Mouse (Mus musculus) hindbrain, embryonic 10.5 days (tissue): ENCODE measurements at regions not wholly inside any gene's neighbourhood (a gene's known extent, or its start where the extent isn't known, plus 50 kb on each side); places are given as distances from the start of the nearest gene placed in this dataset.

ENCODE experiments used
- DNase-seq: peaks from one replicate; pipeline ENCODE4 v3.0.0-alpha.2; 2017; ENCODE audit warnings: low spot score
- H3K27ac ChIP-seq: fragments of 300-500 bp; sonication (generic); 2 replicates; pipeline ENCODE4 v1.5.1; 2016; ENCODE audit warnings: mild to moderate bottlenecking, moderate library complexity
- H3K27me3 ChIP-seq: fragments of 300-500 bp; sonication (generic); 2 replicates; pipeline ENCODE4 v1.6.1; 2016; ENCODE audit warnings: mild to moderate bottlenecking; ENCODE audit not compliant: poor library complexity, insufficient read depth, severe bottlenecking
- H3K36me3 ChIP-seq: fragments of 300-500 bp; sonication (generic); 2 replicates; pipeline ENCODE4 v1.6.1; 2016; ENCODE audit warnings: mild to moderate bottlenecking, moderate library complexity
- H3K4me1 ChIP-seq: fragments of 300-500 bp; sonication (generic); replicated peaks from 2 replicates; pipeline ENCODE4 v1.6.1; 2016; ENCODE audit warnings: mild to moderate bottlenecking
- H3K4me3 ChIP-seq: fragments of 300-500 bp; sonication (generic); 2 replicates; pipeline ENCODE4 v1.5.1; 2016; ENCODE audit warnings: mild to moderate bottlenecking, moderate library complexity
- H3K9me3 ChIP-seq: fragments of 300-500 bp; sonication (generic); 2 replicates; pipeline ENCODE4 v1.6.1; 2016; ENCODE audit warnings: mild to moderate bottlenecking, moderate library complexity
- WGBS: fragments of 180-500 bp; shearing (Covaris S2); methylation state at CpG from one replicate; pipeline ENCODE4 v1.1.7; 2016; 5-methylcytosine and 5-hydroxymethylcytosine counted together

DNA sequence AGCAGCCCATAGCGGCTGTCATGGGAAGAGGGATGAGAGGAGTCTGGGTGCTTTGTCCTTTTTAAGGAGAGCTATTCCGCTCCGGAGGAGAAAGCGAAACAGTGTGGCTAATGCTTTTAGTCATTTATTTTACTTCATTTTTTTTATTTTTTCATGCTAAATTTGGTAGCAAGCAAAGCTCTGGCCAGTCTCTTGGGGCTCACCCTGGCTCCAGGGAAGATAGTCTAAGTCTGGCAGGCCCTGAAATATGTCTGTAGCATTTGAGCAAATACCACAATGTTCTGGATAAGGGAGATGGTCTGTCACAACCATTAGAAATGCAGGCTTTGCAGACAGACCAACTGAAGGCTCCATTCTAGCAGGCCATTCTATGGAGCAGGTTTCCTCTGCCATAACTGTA is 102.9 kb upstream of the Adpgk start:
- no peak for DNase-seq
- no peak overlapping the region for H3K27ac ChIP-seq
- no peaks in the 10 kb centered on the region for H3K9me3 ChIP-seq

DNA sequence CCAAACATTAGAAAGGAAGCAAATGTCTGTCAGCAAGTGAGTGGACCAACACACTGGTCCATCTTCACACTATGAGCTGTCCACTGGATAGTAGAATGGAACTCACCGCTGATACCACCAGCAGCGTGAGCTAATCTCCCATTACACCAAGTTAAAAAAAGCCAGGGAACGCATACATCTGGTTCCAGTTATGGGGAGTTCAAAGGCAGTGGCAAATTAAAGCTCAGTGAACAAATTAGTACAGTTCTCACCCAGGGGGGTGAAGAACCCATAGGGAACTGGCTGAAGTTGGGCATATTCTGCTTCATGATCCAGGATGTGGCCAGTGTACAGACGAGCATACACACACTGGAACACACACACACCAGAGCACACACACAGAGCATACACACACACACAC is 105.0 kb upstream of the Adpgk start:
- 63% methylated on average over 4 of the region's 4 CpGs for WGBS
- no peak overlapping the region for H3K4me3 ChIP-seq
- H3K36me3 ChIP-seq: no peaks in the 10 kb centered on the region
- H3K9me3 ChIP-seq: no peaks in the 10 kb centered on the region
- H3K27me3 ChIP-seq: no peaks in the 10 kb centered on the region
- H3K4me1 ChIP-seq: peaks cover 10% of the 10 kb centered on the region
- H3K27ac ChIP-seq: no peak overlapping the region
- DNase-seq: no peak

More for the DNA sequence above, 102.9 kb upstream of the Adpgk start:
- Histone ChIP-seq H3K36me3 (no peaks in the 10 kb centered on the region), H3K4me3 (no peak overlapping the region), H3K27me3 (no peaks in the 10 kb centered on the region), H3K4me1 (peaks cover 10% of the 10 kb centered on the region)
- WGBS: 78% methylated on average over 4 of the region's 4 CpGs

- no peak overlapping the region for H3K27ac ChIP-seq
- no peak for DNase-seq
- no peaks in the 10 kb centered on the region for H3K9me3 ChIP-seq
- WGBS: 78% methylated on average over 3 of the region's 3 CpGs
- H3K36me3 ChIP-seq: no peaks in the 10 kb centered on the region
- no peaks in the 10 kb centered on the region for H3K27me3 ChIP-seq
- H3K4me3 ChIP-seq: no peak overlapping the region
- H3K4me1 ChIP-seq: peaks cover 6% of the 10 kb centered on the region
These were observed 107.3 kb upstream of the Adpgk start for GRCm38 (mm10) chr9:59184089-59184488.

DNA sequence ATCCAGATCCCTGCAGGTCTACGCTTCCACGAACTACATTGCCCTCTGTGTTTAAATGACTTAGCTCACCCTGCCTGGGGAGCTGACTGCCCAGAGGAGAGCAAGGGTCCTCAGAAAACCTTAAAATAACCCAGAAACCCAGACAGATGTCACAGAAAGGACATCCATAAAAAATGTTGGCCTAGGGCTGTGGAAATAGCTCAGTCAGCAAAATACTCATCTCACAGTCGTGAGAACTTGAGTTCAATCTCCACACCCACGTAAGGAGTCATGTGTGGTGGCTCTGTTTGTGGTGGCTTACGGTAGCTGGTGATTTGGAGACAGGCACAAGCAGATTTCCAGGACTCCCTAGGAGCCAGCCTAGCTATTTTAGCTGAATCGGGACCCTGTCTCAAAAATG is 108.5 kb upstream of the Adpgk start:
- WGBS: 80% methylated on average over 6 of the region's 6 CpGs
- H3K4me1 ChIP-seq: no peaks in the 10 kb centered on the region; the same call in 1 of the 2 replicates
- no peak overlapping the region for H3K27ac ChIP-seq
- H3K4me3 ChIP-seq: no peak overlapping the region
- H3K36me3 ChIP-seq: no peaks in the 10 kb centered on the region
- DNase-seq: no peak
- H3K9me3 ChIP-seq: no peaks in the 10 kb centered on the region
- no peaks in the 10 kb centered on the region for H3K27me3 ChIP-seq

- Histone ChIP-seq H3K27me3 (no peaks in the 10 kb centered on the region), H3K27ac (no peak overlapping the region), H3K36me3 (no peaks in the 10 kb centered on the region), H3K4me3 (no peak overlapping the region), H3K4me1 (no peaks in the 10 kb centered on the region), H3K9me3 (no peaks in the 10 kb centered on the region)
- DNase-seq: no peak
- 79% methylated on average over 8 of the region's 8 CpGs for WGBS
These were observed 108.9 kb upstream of the Adpgk start for GRCm38 (mm10) chr9:59182490-59182889.

DNA sequence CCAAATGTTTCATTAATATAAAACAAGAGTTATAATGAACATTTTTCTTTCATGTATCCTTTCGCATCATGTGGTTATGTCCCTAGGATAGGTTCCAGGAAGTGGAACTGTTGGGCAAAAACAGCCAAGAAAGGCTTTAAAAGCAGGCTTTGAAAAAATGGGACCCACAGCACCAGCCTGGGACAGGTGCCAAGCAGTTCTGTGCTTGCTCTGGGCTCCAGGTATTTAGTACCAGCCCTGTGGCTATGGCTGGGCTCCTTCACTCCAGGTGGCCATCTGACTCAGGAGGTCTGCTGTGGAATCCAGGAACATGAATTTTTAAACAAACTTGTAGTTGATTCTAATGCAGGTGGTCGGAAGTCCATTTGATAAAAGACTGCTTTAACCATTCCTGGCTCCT is 119.8 kb upstream of the Adpgk start:
- no peak for DNase-seq
- no peaks in the 10 kb centered on the region for H3K36me3 ChIP-seq
- no peak overlapping the region for H3K27ac ChIP-seq
- H3K27me3 ChIP-seq: no peaks in the 10 kb centered on the region
- WGBS: 91% methylated on average over 2 of the region's 2 CpGs
- no peak overlapping the region for H3K4me3 ChIP-seq
- peaks cover 4% of the 10 kb centered on the region; the same call in 1 of the 2 replicates for H3K9me3 ChIP-seq
- no peaks in the 10 kb centered on the region for H3K4me1 ChIP-seq

DNA sequence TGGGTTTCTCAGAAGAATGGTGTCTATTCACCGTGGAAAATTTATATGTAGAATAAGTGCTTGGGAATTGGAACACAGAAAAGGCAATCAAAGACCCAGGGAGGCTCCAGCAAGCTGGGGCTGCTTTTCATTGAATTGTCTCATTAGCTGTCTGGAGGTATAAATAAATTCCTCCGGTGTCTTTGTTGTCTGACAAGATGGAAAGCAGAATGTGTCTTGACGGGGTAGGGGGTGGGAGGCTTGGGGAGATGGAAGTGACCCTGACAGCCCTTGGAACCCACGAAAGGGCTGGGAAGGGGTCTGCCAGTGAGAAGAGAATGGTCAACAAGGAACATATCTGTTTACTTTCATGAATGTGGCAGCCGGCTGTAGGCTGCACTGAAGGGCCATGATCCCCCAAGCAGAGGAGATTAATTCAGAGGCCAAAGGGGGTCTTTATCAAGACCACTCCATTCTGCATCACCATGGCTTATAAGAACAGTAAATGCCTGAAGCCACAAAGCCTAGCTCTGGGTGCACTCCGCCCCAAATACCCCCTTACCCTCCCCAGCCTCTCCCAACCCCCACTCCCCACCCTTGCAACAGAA is 127.2 kb upstream of the Neo1 start:
- Histone ChIP-seq H3K27ac (peak overlapping the region; percentile 62), H3K9me3 (no peaks in the 10 kb centered on the region), H3K4me3 (no peak overlapping the region), H3K36me3 (no peaks in the 10 kb centered on the region), H3K4me1 (peaks cover 23% of the 10 kb centered on the region), H3K27me3 (no peaks in the 10 kb centered on the region)
- WGBS: 29% methylated on average over 6 of the region's 6 CpGs
- peak; percentile 55 for DNase-seq

GRCm38 (mm10) chr9:59162954-59163353 is 126.7 kb upstream of the Neo1 start:
- no peaks in the 10 kb centered on the region for H3K36me3 ChIP-seq
- DNase-seq: peak; percentile 59
- no peak overlapping the region for H3K4me3 ChIP-seq
- H3K27ac ChIP-seq: peak overlapping the region; percentile 62; the same call in 1 of the 2 replicates
- H3K4me1 ChIP-seq: peaks cover 23% of the 10 kb centered on the region
- no peaks in the 10 kb centered on the region for H3K9me3 ChIP-seq
- 29% methylated on average over 4 of the region's 4 CpGs for WGBS
- H3K27me3 ChIP-seq: no peaks in the 10 kb centered on the region

GRCm38 (mm10) chr9:59157663-59158062 is 121.4 kb upstream of the Neo1 start:
- H3K27me3 ChIP-seq: no peaks in the 10 kb centered on the region
- H3K4me3 ChIP-seq: no peak overlapping the region
- WGBS: 75% methylated on average over 5 of the region's 5 CpGs
- H3K9me3 ChIP-seq: no peaks in the 10 kb centered on the region
- peaks cover 21% of the 10 kb centered on the region for H3K4me1 ChIP-seq
- no peak overlapping the region for H3K27ac ChIP-seq
- no peaks in the 10 kb centered on the region for H3K36me3 ChIP-seq
- DNase-seq: no peak

DNA sequence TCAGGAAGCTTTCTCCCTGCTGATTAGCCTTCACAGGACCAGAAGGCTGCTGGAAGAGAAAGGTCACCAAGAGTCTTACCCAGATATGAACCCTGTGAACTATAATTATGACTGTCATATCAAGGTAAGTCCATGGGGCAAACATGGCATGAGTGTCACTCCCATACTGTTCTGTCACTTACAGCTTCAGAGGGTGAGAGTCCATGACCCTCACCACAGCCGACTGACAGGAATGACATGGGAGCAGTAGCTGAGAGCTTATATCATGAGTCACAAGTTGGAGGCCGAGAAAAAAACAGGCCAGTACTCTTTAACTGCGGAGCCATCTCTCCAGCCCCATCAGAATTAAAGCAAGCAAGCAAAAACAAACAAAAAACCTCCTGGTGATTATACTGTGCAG is 117.7 kb upstream of the Neo1 start:
- no peaks in the 10 kb centered on the region for H3K36me3 ChIP-seq
- no peaks in the 10 kb centered on the region; the same call in 1 of the 2 replicates for H3K27me3 ChIP-seq
- DNase-seq: no peak
- no peaks in the 10 kb centered on the region for H3K9me3 ChIP-seq
- no peak overlapping the region for H3K4me3 ChIP-seq
- H3K4me1 ChIP-seq: peaks cover 17% of the 10 kb centered on the region
- H3K27ac ChIP-seq: no peak overlapping the region
- 75% methylated on average over 3 of the region's 3 CpGs for WGBS

DNA sequence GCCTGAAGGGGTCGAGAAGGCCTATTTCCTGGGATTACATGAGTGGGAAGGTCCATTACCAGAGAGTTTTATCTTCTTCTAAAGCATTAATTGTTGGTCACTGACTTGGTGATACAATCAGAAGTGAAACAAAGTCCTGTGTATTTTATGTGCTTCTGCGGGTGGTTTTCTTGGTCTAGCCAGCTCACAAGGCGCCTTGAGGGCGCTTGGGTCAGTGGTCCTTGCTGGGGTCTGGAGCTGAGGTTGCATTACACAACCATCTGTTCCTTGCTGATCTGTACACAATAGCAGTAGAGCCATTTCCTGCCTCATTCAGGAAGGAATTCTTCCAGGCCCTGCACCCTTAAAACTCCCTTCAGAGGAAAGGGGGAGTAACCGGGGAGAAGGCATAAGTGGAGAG is 116.9 kb upstream of the Neo1 start:
- no peaks in the 10 kb centered on the region for H3K9me3 ChIP-seq
- H3K27ac ChIP-seq: peak overlapping the region; percentile 9; the same call in 1 of the 2 replicates
- no peaks in the 10 kb centered on the region for H3K36me3 ChIP-seq
- H3K27me3 ChIP-seq: no peaks in the 10 kb centered on the region; the same call in 1 of the 2 replicates
- peaks cover 17% of the 10 kb centered on the region for H3K4me1 ChIP-seq
- no peak overlapping the region for H3K4me3 ChIP-seq
- WGBS: 62% methylated on average over 5 of the region's 5 CpGs
- peak; percentile 20 for DNase-seq

DNA sequence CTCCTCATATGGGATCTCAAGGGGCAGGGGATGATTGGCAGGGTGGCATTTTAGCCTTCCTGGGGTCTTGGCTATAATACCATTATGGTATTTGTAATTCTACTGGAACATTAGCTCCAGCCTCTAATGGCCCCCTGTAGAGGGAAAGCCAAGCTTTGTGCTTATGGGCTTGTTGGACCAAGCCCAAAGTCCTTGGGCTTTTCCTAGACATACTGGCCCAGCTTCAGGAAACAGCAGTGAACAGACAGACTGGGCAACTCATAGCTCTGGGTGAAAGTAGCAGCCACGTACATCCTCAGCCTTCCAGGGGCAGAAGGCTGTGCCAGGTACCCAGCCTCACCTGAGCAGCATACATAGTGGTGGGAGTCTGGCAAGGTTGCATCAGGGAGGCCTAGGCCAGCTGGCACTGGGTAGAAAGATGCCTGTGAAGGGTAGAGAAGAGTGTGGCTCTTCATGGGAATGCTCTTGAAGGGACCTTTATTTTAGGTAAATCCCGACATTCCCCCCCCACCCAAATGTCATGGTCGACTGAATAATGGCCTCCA is 108.1 kb upstream of the Neo1 start:
- Histone ChIP-seq H3K36me3 (no peaks in the 10 kb centered on the region), H3K27ac (no peak overlapping the region), H3K4me1 (0 out of 2 replicates have a peak, but pooled peaks cover 4% of the 10 kb centered on the region), H3K27me3 (no peaks in the 10 kb centered on the region), H3K9me3 (no peaks in the 10 kb centered on the region), H3K4me3 (no peak overlapping the region)
- WGBS: 84% methylated on average over 3 of the region's 3 CpGs
- DNase-seq: no peak

- Histone ChIP-seq H3K4me1 (0 out of 2 replicates have a peak, but pooled peaks cover 4% of the 10 kb centered on the region), H3K9me3 (no peaks in the 10 kb centered on the region), H3K27me3 (no peaks in the 10 kb centered on the region), H3K36me3 (no peaks in the 10 kb centered on the region), H3K4me3 (no peak overlapping the region), H3K27ac (no peak overlapping the region)
- WGBS: 85% methylated on average over 4 of the region's 4 CpGs
- DNase-seq: no peak
These were observed 107.4 kb upstream of the Neo1 start for GRCm38 (mm10) chr9:59143610-59144009.
